Mouse (Mus musculus) intestine, postnatal 0 days (tissue): ENCODE results near the gene Pou2f1. TPM values are rescaled to one million over a fixed set of nuclear protein-coding genes. Genes with fewer than 3 reads are reported as not detected.

Experiments
- ATAC-seq: fragments of 200-750 bp; cut with Nextera tagmentation; 2 replicates; pipeline ENCODE4 v1.8.0; 2017; ENCODE audit warnings: mild to moderate bottlenecking, moderate TSS enrichment, moderate library complexity
- H3K27ac ChIP-seq: fragments of 300-500 bp; sonication (generic); 2 replicates; pipeline ENCODE4 v1.5.1; 2014; ENCODE audit warnings: mild to moderate bottlenecking, low read depth, low read length, moderate library complexity
- H3K27me3 ChIP-seq: fragments of 300-500 bp; sonication (generic); replicated peaks from 2 replicates; pipeline ENCODE4 v1.6.1; 2014; ENCODE audit warnings: low read length, mixed read lengths; ENCODE audit not compliant: control insufficient read depth, insufficient read depth
- H3K36me3 ChIP-seq: fragments of 300-500 bp; sonication (generic); 2 replicates; pipeline ENCODE4 v1.6.1; 2014; ENCODE audit warnings: mild to moderate bottlenecking, moderate library complexity; ENCODE audit not compliant: control insufficient read depth, insufficient read depth
- H3K4me1 ChIP-seq: fragments of 300-500 bp; sonication (generic); replicated peaks from 2 replicates; pipeline ENCODE4 v1.6.1; 2014; ENCODE audit warnings: antibody characterized with exemption, low read length, mixed read lengths; ENCODE audit not compliant: control insufficient read depth, insufficient read depth
- H3K4me2 ChIP-seq: fragments of 300-500 bp; sonication (generic); replicated peaks from 2 replicates; pipeline ENCODE4 v1.6.1; 2014; ENCODE audit warnings: low read depth, mild to moderate bottlenecking, moderate library complexity
- H3K4me3 ChIP-seq: fragments of 300-500 bp; sonication (generic); 2 replicates; pipeline ENCODE4 v1.5.1; 2014; ENCODE audit warnings: low read depth, low read length
- H3K9ac ChIP-seq: fragments of 300-500 bp; sonication (generic); 2 replicates; pipeline ENCODE4 v1.6.1; 2014; ENCODE audit warnings: mild to moderate bottlenecking, low read depth, low read length
- H3K9me3 ChIP-seq: fragments of 300-500 bp; sonication (generic); 2 replicates; pipeline ENCODE4 v1.6.1; 2016; ENCODE audit warnings: mixed run types; ENCODE audit not compliant: control insufficient read depth
- CTCF ChIP-seq: sonication (generic); IDR thresholded peaks from 2 replicates; pipeline ENCODE4 v1.5.1; 2016; ENCODE audit warnings: low read depth, mild to moderate bottlenecking, control low read depth, antibody characterized with exemption, moderate library complexity
- WGBS: fragments of 180-500 bp; shearing (Covaris S2); extraction: QIAGEN DNeasy Blood & Tissue Kit; methylation state at CpG from one replicate; pipeline ENCODE4 v1.1.7; 2014; 5-methylcytosine and 5-hydroxymethylcytosine counted together
- polyA plus RNA-seq: library from polyadenylated mRNA; unstranded; fragments of >200 nt; fragmentation: Nextera tagmentation; extraction: Ambion mirVana; gene quantifications from 2 replicates; pipeline ENCODE4 v1.2.1, GENCODE M21; 2015

Pou2f1 gene
- polyA plus RNA-seq, 1 experiment from 2014 or later = 6.1 TPM

GRCm38 (mm10) chr1:165852131-165852530, 150.3 kb downstream of the Pou2f1 start:
- Histone ChIP-seq H3K36me3 (no peaks in the 10 kb centered on the region), H3K4me3 (no peak overlapping the region), H3K4me2 (no peak overlapping the region), H3K27ac (no peak overlapping the region), H3K4me1 (no peaks in the 10 kb centered on the region), H3K9me3 (no peaks in the 10 kb centered on the region), H3K9ac (no peak overlapping the region), H3K27me3 (no peaks in the 10 kb centered on the region)
- TF ChIP-seq CTCF = no peak
- WGBS = 42% methylated on average over 5 of the region's 5 CpGs
- no peak; the same call in 1 of the 2 replicates for ATAC-seq

GRCm38 (mm10) chr1:165849458-165850445, 152.7 kb downstream of the Pou2f1 start:
- TF ChIP-seq CTCF = no peak
- H3K27me3 ChIP-seq = 0 out of 2 replicates have a peak, but pooled peaks cover 6% of the 10 kb centered on the region
- H3K4me3 ChIP-seq = no peak overlapping the region
- no peaks in the 10 kb centered on the region for H3K36me3 ChIP-seq
- H3K4me1 ChIP-seq = no peaks in the 10 kb centered on the region
- no peak overlapping the region for H3K4me2 ChIP-seq
- WGBS = 54% methylated on average over 17 of the region's 17 CpGs
- no peak overlapping the region for H3K9ac ChIP-seq
- ATAC-seq = no peak
- no peaks in the 10 kb centered on the region for H3K9me3 ChIP-seq
- H3K27ac ChIP-seq = no peak overlapping the region

GRCm38 (mm10) chr1:165848881-165849280, 153.6 kb downstream of the Pou2f1 start:
- Histone ChIP-seq H3K27ac (no peak overlapping the region), H3K36me3 (no peaks in the 10 kb centered on the region), H3K4me1 (no peaks in the 10 kb centered on the region), H3K4me2 (no peak overlapping the region), H3K9ac (no peak overlapping the region), H3K9me3 (no peaks in the 10 kb centered on the region), H3K27me3 (0 out of 2 replicates have a peak, but pooled peaks cover 6% of the 10 kb centered on the region), H3K4me3 (no peak overlapping the region)
- no peak for ATAC-seq
- TF ChIP-seq CTCF = no peak
- 61% methylated on average over 4 of the region's 4 CpGs for WGBS

GRCm38 (mm10) chr1:165848417-165848816, 154.1 kb downstream of the Pou2f1 start:
- no peaks in the 10 kb centered on the region for H3K4me1 ChIP-seq
- no peak for TF ChIP-seq CTCF
- no peak overlapping the region for H3K4me2 ChIP-seq
- no peak overlapping the region for H3K27ac ChIP-seq
- ATAC-seq = no peak
- H3K9ac ChIP-seq = no peak overlapping the region
- no peaks in the 10 kb centered on the region for H3K9me3 ChIP-seq
- no peaks in the 10 kb centered on the region for H3K36me3 ChIP-seq
- no peak overlapping the region for H3K4me3 ChIP-seq
- 85% methylated on average over 8 of the region's 8 CpGs for WGBS
- H3K27me3 ChIP-seq = 0 out of 2 replicates have a peak, but pooled peaks cover 6% of the 10 kb centered on the region

- peak overlapping the region; percentile 54 for H3K4me3 ChIP-seq
- H3K36me3 ChIP-seq = no peaks in the 10 kb centered on the region
- WGBS = 7% methylated on average over 14 of the region's 14 CpGs
- H3K4me1 ChIP-seq = no peaks in the 10 kb centered on the region
- H3K9ac ChIP-seq = no peak overlapping the region
- H3K27ac ChIP-seq = no peak overlapping the region
- H3K27me3 ChIP-seq = 0 out of 2 replicates have a peak, but pooled peaks cover 14% of the 10 kb centered on the region
- no peak for TF ChIP-seq CTCF
- H3K9me3 ChIP-seq = no peaks in the 10 kb centered on the region
- peak overlapping the region; percentile 99 for H3K4me2 ChIP-seq
- ATAC-seq = 0 out of 2 replicates have a peak, but pooled peaks have one; percentile 28
Observed at GRCm38 (mm10) chr1:165845366-165845765, 157.1 kb downstream of the Pou2f1 start.

- Histone ChIP-seq H3K36me3 (no peaks in the 10 kb centered on the region), H3K9ac (peak overlapping the region; percentile 23), H3K9me3 (no peaks in the 10 kb centered on the region), H3K27ac (no peak overlapping the region), H3K27me3 (0 out of 2 replicates have a peak, but pooled peaks cover 14% of the 10 kb centered on the region), H3K4me3 (peak overlapping the region; percentile 54), H3K4me2 (peak overlapping the region; percentile 99), H3K4me1 (no peaks in the 10 kb centered on the region)
- 0 out of 2 replicates have a peak, but pooled peaks have one; percentile 29 for ATAC-seq
- WGBS = under 1% methylated on average over 19 of the region's 26 CpGs
- TF ChIP-seq CTCF = no peak
Observed at GRCm38 (mm10) chr1:165844956-165845355, 157.5 kb downstream of the Pou2f1 start.
